Mouse (Mus musculus): ENCODE data around the gene Slc18b1.
"Not testable (repeated sequence)": the region's sequence is repeated elsewhere in the genome, so short reads cannot be mapped to it uniquely, and the experiment has no call there.

Gene Slc18b1

DNA sequence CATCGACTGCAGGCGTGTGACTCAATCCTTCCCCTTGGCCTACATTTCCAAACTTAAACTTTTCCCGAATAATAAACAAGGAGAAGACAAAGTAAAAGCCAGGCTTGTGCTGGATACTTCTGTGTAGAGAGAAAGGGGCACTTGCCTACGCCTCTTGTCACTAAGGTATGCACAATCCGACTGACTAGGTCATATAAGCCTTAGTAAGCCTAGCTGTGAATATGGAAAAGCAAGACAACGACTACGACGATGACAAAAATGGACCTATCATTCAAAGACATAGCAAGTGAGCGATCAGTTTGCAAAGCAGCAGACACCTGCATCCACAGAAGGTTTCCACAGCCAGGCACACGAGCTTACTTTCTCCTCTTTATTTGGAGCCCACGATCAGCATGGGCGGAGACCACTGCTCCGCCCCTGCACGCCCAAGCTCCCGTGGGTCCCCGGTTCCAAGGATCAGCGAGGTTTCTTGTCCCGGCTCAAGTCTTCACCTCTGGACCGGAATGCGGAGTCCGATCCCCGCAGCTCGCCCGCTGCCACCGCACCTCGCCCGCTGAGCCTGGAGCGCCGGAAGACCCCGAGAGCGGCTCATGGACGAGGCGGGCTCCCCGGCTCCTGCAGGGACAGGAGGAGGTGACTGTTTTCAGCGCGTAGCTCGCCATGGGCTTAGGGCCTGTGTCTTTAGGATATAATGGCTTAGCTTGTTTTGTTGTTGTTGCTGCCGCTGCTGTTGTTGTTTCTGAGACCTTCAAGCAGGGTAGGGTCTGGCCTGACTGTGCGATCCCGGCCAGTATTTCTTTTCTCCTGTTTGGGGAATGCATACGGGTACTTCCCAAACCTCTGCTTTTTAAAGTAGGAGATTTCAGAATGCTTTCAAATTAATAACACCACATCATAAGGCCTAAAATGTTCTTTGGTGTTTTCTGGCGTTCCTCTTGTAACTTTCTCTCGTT is at the start of gene Slc18b1:
Gene Slc18b1, plus strand, starts transcription at position 436 of the 953 bp plus-strand sequence.
- DNase-seq, result peak; percentile 68 to 83

DNA sequence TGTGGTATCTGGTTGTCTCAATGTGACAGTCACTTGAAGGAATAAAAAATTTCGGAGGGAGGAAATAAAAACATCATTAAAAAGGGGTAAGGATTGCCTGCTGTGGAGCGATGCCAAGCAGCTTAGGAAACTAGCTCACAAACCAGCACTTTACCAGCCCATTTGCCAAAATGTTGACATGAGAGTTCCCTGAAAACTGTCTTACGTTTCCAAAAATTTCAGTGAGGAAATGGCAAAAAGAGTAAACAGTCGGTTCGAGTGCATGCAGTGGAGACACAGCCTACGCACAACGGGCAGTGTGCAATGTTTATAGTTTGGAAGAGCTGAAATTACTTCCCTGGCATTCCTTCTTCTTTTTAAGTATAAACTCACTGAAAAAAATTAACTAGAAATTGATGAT is 42.6 kb upstream of the Slc18b1 start:
- DNase-seq, result no peak

DNA sequence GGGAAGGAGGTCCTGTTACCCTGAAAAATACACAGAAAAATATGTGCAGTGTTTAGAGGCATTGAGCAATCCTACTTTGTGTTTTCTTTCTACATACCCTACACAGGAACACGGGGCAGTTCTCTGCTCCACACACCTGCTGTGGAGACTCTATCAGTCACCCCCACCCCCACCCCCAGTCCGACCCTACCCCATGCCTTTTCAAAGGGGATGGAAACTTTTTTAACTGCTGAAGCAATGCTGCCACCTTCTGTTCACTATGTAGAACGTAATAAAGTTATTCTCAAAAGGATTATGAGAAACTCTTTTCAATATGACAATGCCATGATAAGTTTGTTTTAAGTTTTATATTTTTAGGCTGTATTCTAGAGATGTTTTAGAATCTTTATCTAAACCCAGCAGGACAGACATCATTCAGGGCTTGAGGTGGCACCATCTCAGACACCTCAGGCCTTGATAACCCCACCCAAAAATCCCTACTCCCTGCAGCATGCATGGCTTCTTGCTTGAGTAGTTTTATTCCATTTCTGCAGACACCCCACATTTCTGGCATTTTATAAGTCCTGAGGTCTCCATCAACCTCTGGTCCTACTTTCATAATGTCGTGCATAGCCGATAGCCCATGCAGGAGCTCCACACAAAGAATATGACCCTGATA is 19.4 kb upstream of the Slc18b1 start:
- DNase-seq, result no peak

DNA sequence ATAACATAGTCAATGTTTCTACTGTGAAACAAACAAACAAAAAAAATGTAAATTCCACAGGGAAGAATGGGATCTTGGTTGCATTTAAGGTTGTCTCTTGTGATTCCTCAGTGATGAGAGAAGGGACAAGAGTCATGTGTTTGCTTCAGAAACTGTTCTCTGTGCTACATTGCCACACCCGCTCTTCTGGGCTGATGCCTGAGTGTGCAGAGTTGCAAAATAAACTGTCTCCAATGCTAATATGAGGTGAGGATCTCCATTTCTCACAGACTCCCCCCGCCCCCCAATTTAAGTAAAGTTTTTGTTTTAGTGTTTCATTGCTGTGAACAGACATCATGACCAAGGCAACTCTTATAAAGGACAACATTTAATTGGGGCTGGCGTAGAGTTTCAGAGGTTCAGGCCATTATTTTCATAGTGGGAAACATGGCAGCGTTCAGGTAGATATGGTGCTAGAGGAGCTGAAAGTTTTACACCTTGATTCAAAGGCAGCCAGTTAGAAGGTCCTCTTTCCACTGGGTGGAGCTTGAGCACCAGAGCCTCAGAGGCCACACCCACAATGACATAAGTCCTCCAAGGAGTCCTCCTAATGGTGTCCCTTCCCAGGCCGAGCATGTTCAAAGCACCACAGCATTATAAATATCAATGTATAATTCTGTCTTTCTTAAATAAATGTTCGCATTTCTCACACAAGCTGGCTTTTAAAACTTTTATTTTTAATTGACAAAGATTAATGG is 16.1 kb upstream of the Slc18b1 start:
- DNase-seq, result no peak

DNA sequence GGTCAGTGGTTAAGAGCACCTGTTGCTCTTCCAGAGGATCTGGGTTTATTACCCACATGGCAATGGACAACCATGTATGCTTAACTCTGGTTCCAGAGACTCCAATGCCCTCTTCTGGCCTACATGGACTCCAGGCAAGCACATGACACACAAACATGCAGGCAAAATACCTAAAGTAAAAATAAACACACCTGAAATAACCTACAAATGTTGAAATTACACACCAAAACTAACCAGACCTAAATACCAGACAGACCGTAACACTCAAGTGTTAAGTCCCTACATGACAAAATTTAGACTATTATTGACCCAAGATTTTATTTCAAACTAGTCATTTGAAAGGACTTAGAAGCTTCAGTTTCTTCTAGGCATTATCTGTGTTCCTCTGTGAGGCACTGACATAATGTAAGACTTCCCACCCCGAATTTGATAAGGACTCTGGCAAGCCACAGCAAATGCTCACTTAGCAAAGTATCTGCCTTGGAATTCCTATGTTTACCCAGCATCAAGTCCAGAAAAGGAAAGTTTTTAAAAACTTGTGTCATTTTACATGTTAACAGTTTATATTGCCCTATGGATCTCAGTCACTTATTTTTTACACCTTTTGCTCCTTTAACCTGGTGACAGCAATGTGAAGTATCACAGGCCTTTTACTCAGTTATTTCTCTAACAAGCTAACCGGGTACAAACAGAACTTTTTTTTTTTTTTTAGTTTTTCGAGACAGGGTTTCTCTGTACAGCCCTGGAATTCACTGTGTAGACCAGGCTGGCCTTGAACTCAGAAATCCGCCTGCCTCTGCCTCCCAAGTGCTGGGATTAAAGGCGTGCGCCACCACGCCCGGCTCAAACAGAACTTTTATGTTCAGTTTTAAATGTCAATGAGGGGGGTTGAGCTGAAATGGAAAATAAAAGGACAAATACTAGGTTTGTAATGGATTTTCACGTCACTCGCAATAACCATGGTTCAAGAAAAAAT is 14.7 kb upstream of the Slc18b1 start:
- no peak for DNase-seq

DNA sequence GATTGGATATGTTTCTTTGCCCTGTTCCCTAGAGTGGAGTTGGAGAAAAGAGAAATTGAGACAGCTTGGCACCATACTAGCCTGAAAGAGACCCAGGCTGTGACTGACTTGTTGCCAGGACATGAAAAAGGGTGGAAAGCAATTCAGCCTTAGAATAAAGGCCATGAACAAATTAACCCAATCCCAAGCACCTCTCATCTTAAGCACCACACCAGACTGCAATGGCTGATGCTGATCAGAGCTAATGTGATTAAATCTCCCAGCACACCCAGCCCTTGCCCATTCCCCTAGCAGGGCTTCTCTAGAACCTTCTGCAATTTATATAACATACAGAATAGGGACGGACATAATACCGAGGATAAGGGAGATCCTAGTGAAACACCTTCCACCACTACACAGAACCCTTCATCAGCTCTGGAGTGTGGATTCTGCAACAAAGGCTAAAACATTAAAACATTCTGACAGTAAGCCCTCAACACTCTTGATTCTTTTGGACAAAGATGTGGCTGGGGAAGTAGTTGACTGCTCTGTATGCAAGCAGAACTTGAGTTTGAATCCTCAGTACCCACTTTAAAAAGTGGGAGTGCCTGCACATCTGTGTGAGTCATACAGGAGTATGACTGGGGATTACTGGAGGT is 13.8 kb upstream of the Slc18b1 start:
- no peak for DNase-seq

DNA sequence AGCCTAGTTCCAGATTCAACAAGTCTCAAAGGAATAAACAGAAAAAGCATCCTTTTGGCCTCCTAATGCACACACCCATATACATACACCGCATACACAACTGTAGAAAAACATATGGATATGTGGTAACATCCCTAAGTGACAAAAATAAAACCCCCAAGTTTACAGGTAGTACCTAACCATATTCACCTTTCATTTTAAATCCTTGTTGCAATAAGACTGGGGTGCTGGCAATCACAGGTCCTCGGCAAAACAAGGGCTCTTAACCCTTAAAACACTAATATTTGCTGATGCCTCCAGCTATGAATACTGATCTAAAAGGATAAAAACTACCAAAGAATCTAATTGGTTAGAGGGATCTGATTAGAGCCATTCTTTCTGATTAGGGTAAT is 13.3 kb upstream of the Slc18b1 start:
- DNase-seq, result no peak

DNA sequence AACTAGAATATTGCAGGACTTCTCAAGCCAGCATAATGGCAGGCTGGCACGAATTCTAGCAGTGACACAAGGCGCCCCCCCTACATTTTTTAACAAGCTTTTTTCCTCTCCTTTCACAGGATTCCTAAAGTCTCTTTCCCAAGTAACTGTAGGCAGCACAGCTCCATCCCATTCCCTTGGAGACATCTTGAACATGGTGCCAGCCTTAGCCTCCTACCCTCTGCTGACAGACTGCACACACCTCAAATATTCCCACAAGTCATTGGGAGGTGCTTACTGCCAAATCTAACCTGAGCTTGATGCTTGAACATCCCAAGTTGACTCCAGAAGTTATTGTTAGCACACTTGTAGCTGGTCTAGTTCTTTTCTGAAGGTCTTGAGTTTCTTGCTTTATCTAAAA is 12.7 kb upstream of the Slc18b1 start:
- no peak for DNase-seq

DNA sequence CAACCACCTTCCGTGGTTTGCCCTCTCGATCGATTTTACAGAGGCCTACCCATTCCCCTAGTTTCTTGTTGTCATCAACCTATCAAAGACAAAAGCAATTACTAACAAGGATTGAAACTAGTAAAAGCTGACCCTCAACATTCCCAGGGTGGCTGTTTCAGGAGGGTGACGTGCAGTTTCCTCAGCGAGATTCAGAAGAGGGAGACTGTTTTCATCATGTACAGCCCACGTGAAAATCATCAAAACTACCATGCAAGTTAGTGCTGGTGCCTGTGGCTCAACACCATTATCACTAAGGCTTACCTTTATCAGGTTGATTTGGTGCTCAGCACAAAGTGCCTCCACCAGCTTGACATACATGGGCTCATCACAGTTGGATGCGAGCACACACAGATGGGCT is 11.2 kb upstream of the Slc18b1 start:
- DNase-seq, result not testable (repeated sequence)

DNA sequence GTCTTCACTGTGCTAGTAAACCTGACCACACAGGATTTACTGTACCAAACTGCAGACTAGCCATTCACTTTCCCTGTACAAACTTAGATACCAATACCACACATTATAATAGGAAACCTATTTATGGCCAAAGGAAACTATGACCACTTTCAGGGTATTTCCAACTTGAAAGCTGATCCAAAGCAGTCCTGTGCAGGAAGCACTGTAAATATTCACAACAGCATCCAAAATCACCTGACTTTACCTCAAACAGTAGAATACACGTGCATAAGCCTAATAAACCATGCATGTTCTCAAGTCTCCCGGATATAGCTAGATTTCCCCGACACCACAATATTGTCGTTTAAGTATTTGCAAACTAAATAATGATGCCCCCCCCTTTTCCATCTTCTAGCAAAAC is 10.7 kb upstream of the Slc18b1 start:
- DNase-seq, result no peak

DNA sequence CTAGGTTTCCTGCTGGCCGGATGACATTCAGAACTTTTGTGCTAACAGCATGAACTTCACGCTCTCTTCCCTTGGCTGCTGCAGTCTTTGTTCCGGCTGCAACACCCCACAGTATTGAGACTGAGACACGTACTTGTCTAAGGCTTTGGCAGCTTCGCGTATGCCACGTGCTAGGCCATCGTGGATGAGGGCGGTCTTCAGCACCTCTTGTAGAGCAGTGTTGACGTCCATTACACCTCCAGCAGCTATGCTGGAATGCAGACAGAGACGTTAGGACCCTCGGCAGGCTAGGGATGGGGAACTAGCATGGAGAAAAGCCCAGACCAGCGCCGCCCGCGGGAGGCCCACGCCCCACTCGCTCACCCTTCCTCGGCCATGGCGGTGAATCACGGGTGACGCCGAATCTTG is 10.2 kb upstream of the Slc18b1 start:
- peak in 1 of 2 experiments; percentile 40 for DNase-seq

DNA sequence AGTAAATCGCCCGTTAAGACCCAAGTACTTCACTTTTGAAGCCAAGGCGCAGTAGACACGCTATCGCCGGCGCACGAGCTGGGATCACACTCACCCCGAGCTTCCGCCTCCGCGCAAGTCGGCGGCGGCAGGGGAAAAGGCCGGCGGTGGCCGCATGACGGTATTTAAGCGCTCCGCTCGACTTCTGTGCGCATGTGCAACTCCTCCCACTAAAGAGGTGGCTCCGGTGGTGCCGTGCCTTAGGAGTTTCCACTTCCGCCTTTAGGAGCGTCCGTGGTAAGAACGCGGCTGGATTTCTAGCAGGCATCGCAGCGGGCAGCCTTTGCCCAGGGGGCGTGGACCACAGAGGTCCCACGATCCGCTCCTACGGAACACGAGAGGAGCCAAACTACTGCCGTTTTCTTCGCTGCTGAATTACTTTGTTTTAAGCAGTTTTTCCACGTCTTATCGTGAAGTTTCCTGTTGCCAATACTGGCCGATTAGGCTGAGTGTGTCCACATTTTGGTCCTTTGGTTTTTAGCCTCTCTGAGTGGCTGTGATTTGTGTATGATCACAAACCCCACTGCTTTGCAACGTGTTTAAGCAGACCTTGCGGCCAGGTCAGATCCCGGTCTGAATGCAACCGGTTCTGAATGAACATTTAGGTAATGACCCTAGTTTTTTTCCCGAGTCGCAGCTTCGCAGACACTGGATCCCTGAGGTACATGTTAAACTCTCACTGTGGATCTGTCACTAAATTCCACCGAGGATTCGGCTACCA is 9.5 kb upstream of the Slc18b1 start, which contains the start of gene Rps12:
Gene Rps12, minus strand, starts transcription at position 214 of the 760 bp plus-strand sequence.
- DNase-seq, result peak; percentile 98 to 99

DNA sequence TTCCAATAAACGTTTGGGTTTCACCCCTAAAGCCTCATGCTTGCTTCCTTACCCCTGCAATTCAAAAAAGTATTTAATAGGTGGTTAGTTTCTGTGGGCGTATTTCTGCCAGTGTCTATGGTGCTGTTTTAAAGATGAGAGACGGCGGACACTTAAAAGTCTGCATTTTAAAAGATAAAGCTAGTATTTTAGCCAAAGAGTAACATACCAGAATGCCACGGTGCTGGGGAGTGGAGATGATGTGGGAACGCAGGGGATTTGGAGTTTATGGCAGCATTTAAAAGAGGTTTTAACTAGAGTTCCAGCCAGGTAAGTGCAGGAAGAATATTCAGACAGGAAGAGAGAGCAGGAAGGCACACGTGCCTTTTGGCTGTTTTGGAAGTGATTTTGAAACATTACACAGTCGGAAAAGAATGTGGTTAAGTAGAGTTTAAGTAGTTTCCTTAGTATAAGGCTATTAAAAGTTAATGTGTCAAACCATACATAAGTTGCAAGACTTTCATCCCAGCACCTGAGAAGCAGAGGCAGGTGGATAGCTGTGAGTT is 8.7 kb upstream of the Slc18b1 start:
- no peak for DNase-seq

DNA sequence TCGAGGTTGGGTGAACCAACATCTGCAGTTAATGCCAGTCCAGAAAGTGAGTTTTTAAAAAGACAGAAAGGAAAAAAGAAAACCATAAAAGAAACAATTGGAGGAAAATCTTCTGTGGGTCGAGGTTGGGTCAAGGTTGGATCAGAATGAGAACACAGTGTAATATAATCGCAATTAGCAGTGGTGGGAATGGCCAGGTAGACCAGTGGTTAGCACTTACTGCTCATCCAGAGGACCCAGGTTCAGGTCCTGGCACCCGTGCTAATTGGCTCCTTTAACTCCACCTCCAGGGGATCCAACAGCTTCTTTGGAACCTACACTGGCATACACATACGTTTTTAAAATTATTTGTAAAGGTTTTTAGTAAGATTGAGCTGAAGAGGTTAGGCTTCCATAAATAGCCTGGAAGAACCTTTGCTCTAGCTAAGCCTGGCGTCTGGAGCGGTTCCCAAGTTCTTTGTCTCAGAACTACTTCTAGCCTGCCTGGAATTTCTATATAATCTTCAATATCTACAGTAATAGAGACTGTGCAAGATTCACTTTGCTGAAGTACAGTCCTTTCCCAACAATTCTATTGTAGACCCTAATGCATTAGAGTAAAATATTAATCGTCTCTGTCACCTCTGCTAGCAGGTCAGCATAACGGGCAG is 790 bp upstream of the Slc18b1 start:
- DNase-seq, result peak in 1 of 2 experiments; percentile 35

DNA sequence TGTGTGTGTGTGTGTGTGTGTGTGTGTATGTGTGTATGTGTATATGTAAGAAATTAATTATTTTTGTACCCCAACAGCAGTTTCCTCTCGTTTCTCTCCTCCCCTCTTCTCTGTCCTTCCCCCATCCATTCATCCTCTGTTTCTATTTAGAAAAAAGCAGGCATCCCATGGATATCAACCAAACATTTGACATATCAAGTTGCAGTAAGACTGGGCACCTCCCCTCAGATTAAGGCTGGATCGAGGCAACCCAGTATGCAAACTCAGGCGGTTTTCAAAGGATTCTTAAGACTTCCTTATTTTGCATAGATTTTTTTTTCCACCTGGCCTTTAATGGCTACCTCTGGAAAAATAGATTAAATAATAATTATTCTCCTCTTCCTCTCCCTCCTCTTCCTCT is 820 bp downstream of the Slc18b1 start:
- no peak for DNase-seq

DNA sequence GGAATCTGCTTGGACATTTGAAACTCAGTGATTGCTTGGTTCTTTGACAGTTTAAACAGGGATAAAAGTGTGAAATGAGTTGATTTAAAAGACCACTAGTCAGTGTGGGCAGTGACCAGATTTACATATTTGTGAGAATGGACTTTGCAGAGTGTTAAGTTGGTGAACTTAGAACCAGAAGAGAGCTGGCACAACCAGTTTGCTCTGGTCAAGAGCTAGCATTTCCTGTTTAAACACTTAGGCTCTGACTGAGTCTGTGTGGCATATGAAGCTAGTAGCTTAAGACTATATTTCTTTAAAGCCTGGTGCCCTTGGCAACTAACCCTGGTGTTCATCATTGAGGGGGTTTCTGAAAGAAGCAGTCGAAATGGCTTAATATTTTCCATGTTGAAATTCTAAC is 1.4 kb downstream of the Slc18b1 start:
- peak; percentile 38 to 47 for DNase-seq

DNA sequence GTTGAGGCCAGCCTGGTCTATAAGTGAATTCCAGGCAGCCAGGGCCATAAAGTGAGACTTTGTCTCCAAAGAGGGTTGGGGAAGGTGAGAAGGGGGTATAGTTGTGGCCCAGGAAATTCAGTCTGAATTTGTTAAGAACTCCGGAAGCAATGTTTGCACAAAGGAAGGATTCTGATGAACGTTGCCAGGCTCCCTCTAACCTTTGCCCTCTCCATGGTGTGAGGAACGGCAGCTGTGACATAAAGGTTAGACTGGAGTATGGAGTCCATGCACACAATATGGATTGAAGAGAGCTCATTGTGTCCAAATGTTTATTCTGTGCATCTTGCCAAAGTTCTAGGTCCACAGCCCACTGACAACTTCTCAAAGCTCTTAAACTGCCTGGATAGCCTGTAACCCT is 3.1 kb downstream of the Slc18b1 start:
- no peak for DNase-seq

DNA sequence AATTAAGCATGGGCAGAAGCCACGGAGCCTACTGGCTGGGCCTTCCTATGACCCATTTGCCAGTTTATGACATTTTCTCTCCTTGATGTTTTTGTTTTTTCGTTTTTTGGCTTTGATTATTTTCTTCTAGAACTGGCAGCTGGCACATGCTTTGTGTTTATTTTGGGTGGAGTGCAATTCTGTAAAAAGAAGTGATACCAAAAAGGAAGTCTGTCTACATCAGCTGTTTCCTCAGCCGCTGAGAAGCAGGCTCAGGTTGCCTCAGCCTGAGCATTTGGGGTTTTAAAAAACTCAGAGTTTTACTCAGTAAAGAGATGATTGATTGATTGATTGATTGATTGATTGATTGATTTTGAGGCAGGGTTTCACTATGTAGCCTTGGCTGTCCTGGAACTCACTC is 6.1 kb downstream of the Slc18b1 start:
- DNase-seq, result no peak

DNA sequence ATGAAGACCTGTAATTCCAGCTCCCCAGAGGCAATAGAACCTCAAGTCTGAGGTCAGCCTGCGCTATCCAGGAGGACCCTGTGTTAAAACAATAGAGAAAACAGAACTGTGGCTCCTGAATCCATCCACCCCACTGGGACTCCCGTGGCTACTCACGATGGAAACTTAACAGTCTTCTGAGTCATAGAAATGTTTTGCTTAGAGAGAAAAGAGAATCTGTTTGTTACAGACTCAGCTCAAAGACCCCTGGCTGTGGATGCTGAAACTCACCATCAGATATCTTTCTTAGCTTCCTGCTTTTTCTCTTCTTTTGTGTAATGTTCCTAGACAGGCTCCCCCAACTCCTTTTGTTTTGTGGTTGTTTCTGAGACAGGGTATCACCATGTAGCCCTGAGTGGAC is 7.9 kb downstream of the Slc18b1 start:
- DNase-seq, result no peak

DNA sequence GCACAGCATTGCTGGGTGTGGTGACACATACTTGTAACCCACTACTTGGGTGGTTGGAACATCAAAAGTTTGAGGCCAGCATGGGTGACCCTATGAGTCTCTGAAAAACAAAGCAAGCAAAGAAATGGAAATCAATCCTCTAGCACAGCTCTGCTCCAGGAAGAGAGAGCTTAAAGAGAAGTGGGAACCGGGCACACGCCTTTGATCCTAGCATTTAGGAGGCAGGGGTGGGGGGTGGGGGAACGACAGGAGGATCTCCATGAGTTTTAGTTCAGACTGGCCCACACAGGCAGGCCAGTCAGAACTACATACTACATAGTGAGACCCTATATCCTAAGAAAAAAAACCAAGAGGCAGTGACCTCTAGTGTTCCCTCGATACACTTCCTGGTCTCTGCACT is 9.4 kb downstream of the Slc18b1 start:
- DNase-seq, result no peak
